Mouse (Mus musculus) left cerebral cortex, postnatal 36 days (tissue): ENCODE results near the gene Pde6h. TPM values are rescaled to one million over a fixed set of nuclear protein-coding genes. Genes with fewer than 3 reads are reported as not detected.

Experiments used
- DNase-seq, 2 experiments: peaks; one replicate each; pipeline ENCODE4 v3.0.0; 2021 to 2022; ENCODE audit warnings: low spot score in 2 of 2, mixed read lengths in 1 of 2
- intact Hi-C: fragments of 180-260 bp; cut with DNase I; formaldehyde crosslinking; loops from one replicate; pipeline ENCODE4 v1.15.1; 2025
- total RNA-seq, 2 experiments: library from RNA; stranded (reverse); gene quantifications; 2 replicates each; pipeline ENCODE4 v1.2.3; 2021

Pde6h gene
- total RNA-seq, 2 experiments from 2014 or later: 0.68 to 2.6 TPM

GRCm38 (mm10) chr6:136906937-136907293 is 16.7 kb upstream of the Pde6h start:
- DNase-seq: no peak
- intact Hi-C loops: no loop called here

DNA sequence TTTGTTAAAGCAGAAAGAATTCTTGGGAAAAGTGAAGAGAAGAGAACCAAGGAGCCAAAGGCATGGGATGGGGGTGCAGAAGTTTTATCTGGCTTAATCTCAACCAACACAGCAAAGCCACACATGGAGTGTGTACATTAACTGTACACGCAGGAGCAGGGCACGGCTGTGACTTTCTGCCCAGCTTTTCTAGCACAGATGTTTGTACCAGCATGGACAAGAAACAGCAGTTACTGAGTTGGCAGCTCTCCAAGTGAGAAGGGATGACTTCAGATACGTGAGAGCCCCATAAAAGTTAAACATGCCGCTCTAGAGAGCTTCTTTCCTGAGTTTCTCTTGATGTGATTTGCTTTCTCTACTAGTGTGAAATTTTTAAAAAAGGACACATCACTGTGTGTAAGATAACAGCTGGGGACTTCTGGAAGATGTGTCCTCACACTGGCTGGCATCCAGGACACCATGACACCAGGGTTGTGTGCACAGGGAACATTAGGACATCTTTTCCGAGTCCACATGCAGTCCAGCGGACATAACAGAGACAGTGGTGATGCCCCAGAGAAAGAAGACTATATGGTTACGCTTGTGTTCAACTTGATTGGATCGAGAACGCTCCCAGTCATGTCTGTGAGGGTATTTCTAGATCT is 13.3 kb upstream of the Pde6h start:
- intact Hi-C loops: no loop called here
- DNase-seq: no peak

- intact Hi-C loops: no loop called here
- no peak for DNase-seq
These were observed 10.8 kb upstream of the Pde6h start for GRCm38 (mm10) chr6:136912751-136913265.

GRCm38 (mm10) chr6:136913384-136914126 is 10.1 kb upstream of the Pde6h start:
- intact Hi-C loops: no loop called here
- no peak for DNase-seq

GRCm38 (mm10) chr6:136914234-136914633 is 9.4 kb upstream of the Pde6h start:
- intact Hi-C loops: no loop called here
- DNase-seq: no peak

DNA sequence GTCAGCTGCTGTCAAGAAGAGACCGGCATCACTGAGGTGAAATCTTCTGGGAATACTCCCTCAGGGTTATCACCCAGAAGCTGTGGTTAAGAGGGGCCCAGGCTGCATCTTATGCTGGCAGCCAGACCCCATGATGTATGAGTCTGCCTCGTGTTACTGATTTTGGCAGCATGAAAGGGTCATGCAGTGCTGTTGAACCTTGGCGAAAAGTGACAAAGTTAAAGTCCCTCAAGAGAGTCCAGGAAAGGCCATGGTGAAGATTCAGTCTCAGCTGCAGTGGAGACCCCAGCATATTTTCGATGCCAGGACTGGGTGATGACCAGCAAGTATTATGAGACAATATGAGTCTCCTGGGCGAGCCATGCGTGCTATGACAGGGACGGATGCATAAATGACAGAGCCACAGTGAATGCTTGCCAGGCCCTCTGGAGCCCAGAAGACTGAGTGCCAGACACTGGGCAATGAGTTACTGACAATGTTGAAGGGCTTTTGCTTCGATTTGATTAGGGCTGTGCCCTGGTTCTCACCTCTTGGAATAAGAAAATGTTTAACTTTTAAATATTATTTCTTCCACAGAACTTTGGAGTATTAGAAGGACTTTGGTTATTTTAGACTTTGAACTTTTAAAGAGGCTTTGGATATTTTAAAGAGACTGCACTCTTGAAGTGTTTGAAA is 7.8 kb upstream of the Pde6h start:
- no peak for DNase-seq
- intact Hi-C loops: no loop called here

GRCm38 (mm10) chr6:136917885-136918284 is 5.7 kb upstream of the Pde6h start:
- DNase-seq: no peak
- intact Hi-C loops: no loop called here

DNA sequence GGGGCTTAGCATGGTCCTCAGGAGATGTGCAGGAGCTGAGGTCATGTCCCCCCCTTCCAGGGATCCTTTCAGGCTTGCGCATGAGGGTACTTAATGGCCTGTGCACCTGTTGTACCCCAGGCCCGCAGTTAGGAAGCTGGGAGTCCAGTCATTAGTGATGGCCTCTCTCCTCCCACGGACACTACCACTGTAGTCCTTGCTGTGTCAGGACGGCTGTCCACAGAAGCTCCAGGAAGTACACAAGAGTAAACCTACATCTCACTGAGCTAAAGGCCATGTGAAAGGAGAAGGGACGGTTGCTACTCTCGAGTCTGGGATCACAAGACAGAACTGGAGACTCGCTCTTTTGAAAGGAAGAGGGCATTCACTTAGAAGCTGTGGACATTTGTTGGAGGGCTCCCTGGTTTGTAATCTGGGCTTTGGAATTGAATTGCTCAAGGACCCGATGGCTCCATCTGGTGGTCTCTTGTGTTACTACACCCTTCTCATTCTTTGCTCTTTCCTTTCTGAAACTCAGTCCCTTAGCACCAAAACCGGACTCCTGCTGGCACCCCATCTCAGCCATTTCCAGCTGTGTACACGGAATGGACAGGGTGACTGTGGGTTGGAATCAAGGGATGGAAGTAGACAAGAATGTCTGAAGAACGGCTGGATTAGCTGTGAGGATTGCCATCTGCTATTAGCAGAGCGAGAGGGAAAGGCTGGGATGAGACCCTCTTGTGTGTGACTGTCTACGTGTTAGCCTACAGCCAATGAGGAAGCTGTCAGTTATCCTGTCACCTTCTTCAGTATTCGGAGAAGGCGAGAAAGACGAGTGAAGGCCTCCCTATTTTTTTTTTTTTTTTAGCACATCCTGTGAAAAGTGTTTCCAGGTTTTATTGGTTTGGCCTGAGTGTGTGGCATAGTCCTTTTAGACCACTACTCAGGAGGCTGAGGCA is 3.0 kb upstream of the Pde6h start:
- intact Hi-C loops: loop anchor here (1.0 to 5.0 kb wide), 2 partner anchors 47 to 59 kb away; no protein-coding TSS in a partner anchor
- DNase-seq: peak; percentile 48 to 76

- DNase-seq: no peak
- intact Hi-C loops: loop anchor here (5.0 kb wide), 1 partner anchor 46 kb away; no protein-coding TSS in a partner anchor
These were observed 2.0 kb upstream of the Pde6h start for GRCm38 (mm10) chr6:136921601-136922000.

GRCm38 (mm10) chr6:136922080-136922479 is 1.6 kb upstream of the Pde6h start, which contains the start of gene Erp27:
Erp27 (minus strand) TSS chr6:136922180.
- no peak for DNase-seq
- intact Hi-C loops: loop anchor here (5.0 kb wide), 1 partner anchor 45 kb away; no protein-coding TSS in a partner anchor

- intact Hi-C loops: loop anchor here (5.0 kb wide), 1 partner anchor 44 kb away; no protein-coding TSS in a partner anchor
- no peak for DNase-seq
These were observed 761 bp upstream of the Pde6h start for GRCm38 (mm10) chr6:136922871-136923270.

DNA sequence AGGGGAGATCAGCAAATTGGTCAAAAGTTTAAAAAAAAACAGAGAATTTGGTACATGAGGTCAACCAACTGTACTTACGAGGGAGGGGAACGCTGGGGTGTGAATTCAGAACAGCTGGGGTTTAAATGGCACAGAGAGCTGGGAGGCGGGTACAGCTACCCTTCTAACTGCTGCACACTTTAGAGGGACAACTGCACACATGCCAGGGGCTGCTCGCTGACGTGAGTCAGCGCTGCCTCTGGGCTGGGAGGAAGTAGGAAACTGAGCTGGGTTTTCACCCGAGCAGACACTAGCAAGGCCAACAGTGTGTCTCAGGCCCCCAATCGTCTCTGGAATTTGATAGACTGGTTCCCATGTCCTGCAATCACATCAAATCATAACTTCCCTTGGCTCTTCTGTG is 1.4 kb downstream of the Pde6h start:
- intact Hi-C loops: no loop called here
- no peak for DNase-seq

GRCm38 (mm10) chr6:136927626-136928025 is 4.0 kb downstream of the Pde6h start:
- intact Hi-C loops: no loop called here
- no peak for DNase-seq

DNA sequence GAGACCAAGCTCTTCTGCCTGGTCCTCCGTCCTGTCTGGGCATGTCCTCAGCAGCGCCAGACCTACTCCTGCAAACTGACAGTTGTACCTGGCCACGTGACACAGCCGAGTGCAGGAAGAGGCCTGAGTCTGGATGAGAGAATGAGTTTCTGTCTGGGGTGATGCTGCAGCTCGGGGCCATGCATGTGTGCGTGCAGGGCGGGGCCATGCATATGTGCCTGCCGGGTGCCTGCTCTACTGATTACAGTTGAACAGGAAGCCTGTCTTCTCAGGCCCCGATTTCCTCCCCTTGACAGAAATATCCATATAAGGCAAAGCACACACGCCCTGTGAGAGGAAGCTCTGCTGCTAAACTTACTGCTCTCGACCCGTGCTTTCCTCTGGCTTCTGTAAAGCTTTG is 7.0 kb downstream of the Pde6h start:
- no peak for DNase-seq
- intact Hi-C loops: no loop called here

GRCm38 (mm10) chr6:136931246-136931645 is 7.6 kb downstream of the Pde6h start:
- no peak for DNase-seq
- intact Hi-C loops: no loop called here

GRCm38 (mm10) chr6:136934068-136934467 is 10.4 kb downstream of the Pde6h start:
- intact Hi-C loops: no loop called here
- DNase-seq: no peak

DNA sequence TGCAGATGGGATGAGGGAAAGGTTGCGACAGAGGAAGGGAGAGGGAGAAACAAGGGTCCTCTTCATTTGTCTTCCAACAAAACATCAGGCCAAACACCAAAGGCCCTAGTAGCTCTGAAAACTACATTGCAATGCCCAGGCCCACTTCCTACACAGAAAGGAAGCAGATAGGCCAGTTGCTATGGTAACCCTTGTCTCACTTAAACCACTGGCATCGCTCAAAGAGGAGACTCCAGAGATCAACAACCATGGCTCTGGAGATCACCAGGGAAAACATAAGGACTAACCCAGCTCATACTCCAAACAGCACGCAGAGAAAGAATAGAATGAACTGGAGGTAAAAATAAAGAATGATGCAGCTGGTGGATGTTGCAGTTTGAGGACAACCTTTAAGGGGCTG is 11.6 kb downstream of the Pde6h start:
- no peak for DNase-seq
- intact Hi-C loops: no loop called here

- intact Hi-C loops: no loop called here
- no peak for DNase-seq
These were observed 12.7 kb downstream of the Pde6h start for GRCm38 (mm10) chr6:136936361-136936760.

GRCm38 (mm10) chr6:136937117-136937516 is 13.5 kb downstream of the Pde6h start:
- intact Hi-C loops: no loop called here
- DNase-seq: no peak
